Mouse (Mus musculus) kidney, postnatal 14 days (tissue): ENCODE results near the gene Fbxo33.
"Not testable (repeated sequence)": the region's sequence is repeated elsewhere in the genome, so short reads cannot be mapped to it uniquely, and the experiment has no call there.

Experiments used
- DNase-seq: peaks from one replicate; pipeline ENCODE4 v3.0.0; 2022; ENCODE audit warnings: mixed read lengths

The Fbxo33 gene

GRCm38 (mm10) chr12:59219325-59220225 is at the start of gene Fbxo33:
Gene Fbxo33, minus strand, starts transcription at chr12:59219725.
- DNase-seq = peak; percentile 98

GRCm38 (mm10) chr12:59265942-59266231 is 46.4 kb upstream of the Fbxo33 start:
- DNase-seq = no peak

- DNase-seq = peak; percentile 6
Observed at GRCm38 (mm10) chr12:59265207-59265941, 45.8 kb upstream of the Fbxo33 start.

- no peak for DNase-seq
Observed at GRCm38 (mm10) chr12:59262841-59263240, 43.3 kb upstream of the Fbxo33 start.

- no peak for DNase-seq
Observed at GRCm38 (mm10) chr12:59260798-59261197, 41.3 kb upstream of the Fbxo33 start.

DNA sequence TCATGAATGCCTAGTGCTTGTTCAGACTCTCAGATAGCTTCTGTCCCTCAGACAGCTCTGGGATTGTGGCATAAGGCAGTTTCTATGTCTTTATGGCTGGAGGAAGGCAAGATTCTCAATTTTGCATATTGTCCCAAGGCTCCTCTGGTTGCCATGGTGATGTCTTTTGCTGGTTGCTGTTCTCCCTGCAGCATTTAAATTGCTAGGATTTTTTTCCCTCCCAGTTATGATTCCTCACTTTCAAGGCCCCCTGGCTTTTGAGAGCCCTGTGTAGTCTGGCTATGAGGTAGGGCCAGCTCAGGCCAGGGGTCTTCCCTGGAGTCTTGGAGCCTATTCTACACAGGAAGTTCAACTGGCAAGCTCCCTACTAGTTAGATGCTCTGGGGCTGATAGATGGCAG is 40.8 kb upstream of the Fbxo33 start:
- no peak for DNase-seq

- DNase-seq = no peak
Observed at GRCm38 (mm10) chr12:59259015-59259414, 39.5 kb upstream of the Fbxo33 start.

- no peak for DNase-seq
Observed at GRCm38 (mm10) chr12:59250259-59250827, 30.8 kb upstream of the Fbxo33 start.

DNA sequence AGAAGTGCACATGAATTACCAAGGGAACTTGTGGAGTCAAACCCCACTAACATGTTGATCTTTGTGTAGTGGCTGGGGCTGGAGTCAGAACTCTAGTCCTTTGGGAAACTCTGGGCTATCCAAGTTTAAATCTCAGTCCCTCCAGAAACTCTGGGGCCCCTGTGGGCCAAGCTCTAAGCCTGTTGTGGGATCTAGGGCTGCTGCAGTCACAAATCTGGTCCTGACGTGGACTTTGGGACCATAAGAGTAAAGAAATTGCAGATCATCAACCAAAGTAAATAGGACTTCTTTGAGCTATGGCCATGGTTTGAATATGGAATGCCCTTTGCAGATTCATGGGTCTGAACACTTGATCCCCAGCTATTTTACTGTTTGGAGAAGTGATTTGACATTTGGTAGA is 29.4 kb upstream of the Fbxo33 start:
- DNase-seq = no peak

DNA sequence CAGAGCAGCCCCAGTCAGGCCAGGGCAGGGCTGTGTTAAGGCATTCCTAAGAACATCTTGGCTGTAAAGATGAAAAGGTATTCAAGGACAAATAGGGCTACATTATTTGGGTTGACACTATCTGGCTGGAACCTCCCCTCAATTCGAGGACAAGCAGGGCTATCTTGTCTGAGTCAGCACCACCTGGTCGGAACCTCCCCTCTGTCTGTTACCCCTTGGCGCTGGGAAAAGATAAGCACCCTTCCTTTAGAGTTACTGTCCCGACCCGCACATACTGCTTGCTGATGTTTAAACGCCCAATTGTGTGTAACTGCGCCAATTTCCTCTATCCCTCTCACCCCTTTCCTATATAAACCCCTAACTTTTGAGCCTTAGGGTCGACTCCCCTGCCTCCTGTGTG is 21.5 kb upstream of the Fbxo33 start:
- DNase-seq = not testable (repeated sequence)

- no peak for DNase-seq
Observed at GRCm38 (mm10) chr12:59238434-59238833, 18.9 kb upstream of the Fbxo33 start.

GRCm38 (mm10) chr12:59228401-59228800 is 8.9 kb upstream of the Fbxo33 start:
- DNase-seq = no peak

- DNase-seq = no peak
Observed at GRCm38 (mm10) chr12:59218640-59219321, 744 bp downstream of the Fbxo33 start.

- DNase-seq = no peak
Observed at GRCm38 (mm10) chr12:59217331-59217730, 2.2 kb downstream of the Fbxo33 start.

DNA sequence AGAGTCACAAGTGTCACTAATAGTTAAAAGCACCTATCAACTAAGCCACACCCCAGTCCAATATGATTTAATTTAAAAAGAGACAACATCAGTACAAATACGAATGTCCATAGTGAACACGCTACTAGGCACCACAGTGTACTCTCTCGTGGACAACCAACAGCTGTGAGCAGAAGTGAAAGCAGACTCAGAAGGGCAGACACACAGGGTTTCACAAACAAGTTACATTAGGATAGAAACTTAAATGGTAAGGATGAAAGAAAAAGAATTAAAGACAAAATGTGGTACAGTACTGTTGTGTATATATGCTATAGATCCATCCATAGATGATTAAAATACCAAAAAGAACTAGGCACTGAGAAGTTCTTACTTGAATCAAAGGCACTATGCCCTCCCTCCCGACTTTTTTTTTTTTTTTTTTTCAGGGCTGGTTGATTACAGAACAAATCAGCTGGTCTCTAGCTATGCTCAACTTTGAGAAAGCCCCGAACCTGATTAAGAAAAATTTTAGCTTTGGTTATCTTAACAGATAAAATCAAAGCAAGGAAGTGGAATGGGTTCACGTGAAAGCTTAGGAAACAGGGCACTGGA is 2.8 kb downstream of the Fbxo33 start:
- no peak for DNase-seq

GRCm38 (mm10) chr12:59216176-59216575 is 3.3 kb downstream of the Fbxo33 start:
- no peak for DNase-seq

DNA sequence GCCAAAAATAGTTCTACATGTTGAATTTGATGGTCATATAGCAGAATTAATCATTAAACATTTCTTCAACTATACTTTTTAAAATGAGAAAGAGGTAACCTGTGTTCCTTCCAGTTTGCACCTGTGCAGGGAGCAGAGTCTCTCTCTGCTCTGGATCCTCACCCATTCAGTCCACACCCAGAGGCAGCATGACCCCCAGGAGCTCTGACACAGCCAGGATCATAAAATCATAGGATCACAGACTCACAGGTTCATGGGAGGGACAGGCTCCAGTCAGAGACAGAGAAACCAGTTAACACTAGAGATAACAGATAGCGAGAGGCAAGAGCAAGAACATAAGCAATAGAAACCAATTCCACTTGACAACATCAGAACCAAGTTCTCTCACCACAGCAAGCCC is 11.7 kb downstream of the Fbxo33 start:
- DNase-seq = no peak

GRCm38 (mm10) chr12:59207000-59207390 is 12.5 kb downstream of the Fbxo33 start:
- DNase-seq = no peak

- no peak for DNase-seq
Observed at GRCm38 (mm10) chr12:59206208-59206999, 13.1 kb downstream of the Fbxo33 start.

DNA sequence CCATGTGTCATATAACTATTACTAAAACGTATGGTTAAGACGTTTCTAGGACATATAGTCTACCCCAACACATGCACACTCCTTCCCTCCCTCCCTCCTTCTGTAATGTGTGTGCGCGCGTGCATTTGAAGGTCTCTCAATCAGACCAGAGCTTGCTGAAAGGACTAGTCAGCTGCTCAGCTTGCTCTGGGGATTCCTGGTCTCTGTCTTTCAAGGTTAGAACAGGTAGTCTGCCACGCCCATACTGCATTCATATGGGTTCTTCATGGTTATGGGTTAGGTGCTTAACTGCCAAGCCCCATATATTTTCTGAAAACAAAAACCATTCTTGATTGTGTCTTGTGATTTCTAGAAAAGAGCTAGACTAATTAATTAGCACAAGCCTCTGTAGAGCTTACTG is 14.0 kb downstream of the Fbxo33 start:
- DNase-seq = no peak

GRCm38 (mm10) chr12:59199361-59199760 is 20.2 kb downstream of the Fbxo33 start:
- no peak for DNase-seq

- no peak for DNase-seq
Observed at GRCm38 (mm10) chr12:59198750-59199149, 20.8 kb downstream of the Fbxo33 start.
